Mouse (Mus musculus) erythroblast, adult 5-6 weeks (primary cell): ENCODE results near the gene Mrpl48. TPM values are rescaled to one million over a fixed set of nuclear protein-coding genes. Genes with fewer than 3 reads are reported as not detected.

ENCODE experiments used
- ATAC-seq: replicated peaks from 2 replicates; pipeline ENCODE4 v1.8.0; 2016; ENCODE audit warnings: moderate number of reproducible peaks, mild to moderate bottlenecking, moderate TSS enrichment, inconsistent platforms; ENCODE audit not compliant: poor library complexity, low FRiP score, severe bottlenecking
- total RNA-seq, 2 experiments: library from RNA; stranded (forward) in 1 of 2; stranded (reverse) in 1 of 2; fragments of 150-400 nt in 1 of 2; fragments of 200-764, 138-1000 nt in 1 of 2; gene quantifications; 2 replicates each; pipeline versions ENCODE4 v1.2.3 to v1.2.4; 2015 to 2017; ENCODE audit warnings: low replicate concordance in 2 of 2

Mrpl48 gene
- total RNA-seq, 2 experiments from 2014 or later: 3.5 to 40.0 TPM

GRCm38 (mm10) chr7:100501027-100501843, 106.9 kb downstream of the Mrpl48 start:
- peak; percentile 13 for ATAC-seq

GRCm38 (mm10) chr7:100500276-100500977, 107.7 kb downstream of the Mrpl48 start:
- peak; percentile 12 for ATAC-seq

GRCm38 (mm10) chr7:100499465-100499864, 108.6 kb downstream of the Mrpl48 start:
- no peak for ATAC-seq

- ATAC-seq: no peak
Observed at GRCm38 (mm10) chr7:100497982-100498381, 110.1 kb downstream of the Mrpl48 start.

GRCm38 (mm10) chr7:100497402-100497801, 110.7 kb downstream of the Mrpl48 start:
- ATAC-seq: no peak

GRCm38 (mm10) chr7:100496791-100497190, 111.3 kb downstream of the Mrpl48 start:
- ATAC-seq: no peak

- ATAC-seq: no peak
Observed at GRCm38 (mm10) chr7:100496371-100496770, 111.7 kb downstream of the Mrpl48 start.

Other genes with a start within 250 kb of the Mrpl48 start
- 11.1 and 28.8 TPM in 2 replicates for gene C2cd3, start 236.1 kb downstream of the Mrpl48 start, total RNA-seq (2015; ENCODE audit: low replicate concordance)
- 14.8 and 17.4 TPM in 2 replicates for gene C2cd3, start 236.1 kb downstream of the Mrpl48 start, total RNA-seq (2017; ENCODE audit: low replicate concordance)
- gene Ppme1, start 236.0 kb downstream of the Mrpl48 start, total RNA-seq (2015; ENCODE audit: low replicate concordance): 11.5 and 16.1 TPM in 2 replicates
- 29.1 and 37.9 TPM in 2 replicates for gene Ppme1, start 236.0 kb downstream of the Mrpl48 start, total RNA-seq (2017; ENCODE audit: low replicate concordance)
- 0.42 TPM in 1 of 2 replicates, not detected in the other for gene Ucp3, start 135.3 kb downstream of the Mrpl48 start, total RNA-seq (2015; ENCODE audit: low replicate concordance)
- gene Ucp3, start 135.3 kb downstream of the Mrpl48 start, total RNA-seq (2017; ENCODE audit: low replicate concordance): 0.56 TPM in 1 of 2 replicates, not detected in the other
- gene Ucp2, start 115.0 kb downstream of the Mrpl48 start, total RNA-seq (2015; ENCODE audit: low replicate concordance): 1,034 and 1,242 TPM in 2 replicates
- 1,143 and 1,228 TPM in 2 replicates for gene Ucp2, start 115.0 kb downstream of the Mrpl48 start, total RNA-seq (2017; ENCODE audit: low replicate concordance)
- 1.5 TPM in 1 of 2 replicates, not detected in the other for gene Dnajb13, start 93.3 kb downstream of the Mrpl48 start, total RNA-seq (2015; ENCODE audit: low replicate concordance)
- gene Dnajb13, start 93.3 kb downstream of the Mrpl48 start, total RNA-seq (2017; ENCODE audit: low replicate concordance): 2.6 and 9.2 TPM in 2 replicates
- gene Coa4, start 71.2 kb downstream of the Mrpl48 start, total RNA-seq (2015; ENCODE audit: low replicate concordance): 1.7 and 4.0 TPM in 2 replicates
- gene Coa4, start 71.2 kb downstream of the Mrpl48 start, total RNA-seq (2017; ENCODE audit: low replicate concordance): 6.7 and 9.8 TPM in 2 replicates
- gene Rab6a, start 891 bp downstream of the Mrpl48 start, total RNA-seq (2015; ENCODE audit: low replicate concordance): 60.5 and 60.6 TPM in 2 replicates
- 62.5 and 81.7 TPM in 2 replicates for gene Rab6a, start 891 bp downstream of the Mrpl48 start, total RNA-seq (2017; ENCODE audit: low replicate concordance)
- not detected in 2 replicates for gene Plekhb1, start 54.1 kb upstream of the Mrpl48 start, total RNA-seq (2015; ENCODE audit: low replicate concordance)
- not detected in 2 replicates for gene Plekhb1, start 54.1 kb upstream of the Mrpl48 start, total RNA-seq (2017; ENCODE audit: low replicate concordance)
- gene Fam168a, start 98.3 kb upstream of the Mrpl48 start, total RNA-seq (2015; ENCODE audit: low replicate concordance): 7.9 and 8.1 TPM in 2 replicates
- 3.4 and 5.9 TPM in 2 replicates for gene Fam168a, start 98.3 kb upstream of the Mrpl48 start, total RNA-seq (2017; ENCODE audit: low replicate concordance)